Mouse (Mus musculus): ENCODE results near the gene Calhm5.

The Calhm5 gene

DNA sequence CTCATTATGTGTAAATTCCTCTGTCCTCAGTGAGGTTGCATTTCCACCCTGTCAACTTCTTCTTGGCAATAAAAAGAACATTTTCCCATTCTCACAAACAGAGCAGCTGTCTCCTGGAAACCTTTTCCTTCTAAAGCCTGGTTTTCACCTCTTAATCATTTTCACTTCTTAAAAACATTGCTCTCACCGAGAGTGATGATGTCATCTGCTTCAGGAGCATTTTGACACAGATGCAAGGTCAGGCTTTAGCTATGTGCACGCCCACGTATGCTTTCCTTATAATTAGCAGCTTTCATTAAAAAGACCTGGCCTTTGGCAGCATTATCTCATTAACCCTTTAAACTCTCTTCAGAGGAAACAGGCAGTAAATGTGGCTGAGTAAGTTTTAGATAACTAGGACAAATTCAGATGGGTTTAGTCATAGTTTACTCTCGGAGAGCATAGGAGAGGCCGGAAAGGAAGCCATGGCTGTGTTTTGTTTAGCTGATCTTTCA, 25.3 kb downstream of the Calhm5 start:
- no peak for DNase-seq (ENCODE audit: low read depth)

GRCm38 (mm10) chr10:34069606-34070005, 26.7 kb downstream of the Calhm5 start:
- DNase-seq (ENCODE audit: low read depth) = no peak

DNA sequence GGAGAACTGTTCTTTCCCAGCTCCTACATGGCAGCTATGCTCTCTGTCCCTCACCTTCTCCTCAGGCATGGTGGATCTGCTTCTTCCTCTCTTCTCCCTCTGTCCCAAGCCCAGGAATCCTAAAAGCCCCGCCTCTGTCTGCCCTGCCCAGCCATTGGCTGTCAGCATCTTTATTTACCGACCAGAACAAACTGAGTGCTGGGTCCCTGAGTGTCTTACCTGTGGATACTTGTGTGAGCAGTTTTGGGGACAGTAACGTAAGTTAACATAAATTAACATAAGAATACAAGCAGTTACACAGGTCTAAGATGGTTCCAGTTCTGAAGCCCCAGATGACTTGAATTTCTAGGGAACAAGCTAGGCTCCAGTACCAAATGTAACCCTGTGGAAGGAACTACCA, 29.7 kb downstream of the Calhm5 start:
- DNase-seq (ENCODE audit: low read depth) = no peak

- no peak for DNase-seq (ENCODE audit: low read depth)
Observed at GRCm38 (mm10) chr10:34053987-34054386, 42.3 kb downstream of the Calhm5 start.

DNA sequence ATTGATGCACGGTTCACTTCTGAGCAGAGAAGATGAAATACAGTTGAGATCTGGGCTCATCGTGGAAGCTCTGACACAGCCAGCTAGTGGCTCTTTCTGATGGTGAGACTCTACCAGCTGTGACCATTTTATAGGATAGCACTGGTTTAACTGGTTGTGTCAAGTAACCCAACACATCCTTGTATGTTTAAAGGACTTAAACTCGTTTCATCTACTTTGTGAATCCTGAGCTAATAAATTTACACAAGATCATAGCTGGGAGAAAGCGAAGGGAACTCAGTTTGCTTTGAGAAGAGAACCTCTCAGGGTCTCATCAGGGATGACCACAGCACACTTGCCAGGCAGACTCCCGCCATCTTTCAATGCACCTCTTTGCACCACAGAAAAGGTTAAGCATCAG, 52.1 kb downstream of the Calhm5 start, which contains the start of gene Calhm4:
Gene Calhm4, minus strand, starts transcription at position 101 of the 400 bp plus-strand sequence.
- no peak for DNase-seq (ENCODE audit: low read depth)
